Mouse (Mus musculus): ENCODE results near the gene Npy4r. TPM values are rescaled to one million over a fixed set of nuclear protein-coding genes. Genes with fewer than 3 reads are reported as not detected.

Npy4r gene
- 0.34 TPM for polyA plus RNA-seq (2012; fragmentation: generic; extraction: Trizol)

GRCm38 (mm10) chr14:34152342-34152741 lies at the start of gene Npy4r:
Gene Npy4r, minus strand, starts transcription at chr14:34152489.
- H3K4me3 ChIP-seq, result no peak within 1 kb of the TSS

GRCm38 (mm10) chr14:34201231-34202035 lies 49.1 kb upstream of the Npy4r start, which contains the start of gene Gprin2:
Gene Gprin2, minus strand, starts transcription at chr14:34201653.
- Histone ChIP-seq H3K27me3 (ENCODE audit: control insufficient read depth, insufficient read depth, insufficient read length) (peaks cover 18% of the 10 kb centered on the region), H3K36me3 (ENCODE audit: control insufficient read depth, insufficient read depth) (no peaks in the 10 kb centered on the region), H3K4me3 (no peak within 1 kb of the TSS), H3K79me2 (ENCODE audit: control insufficient read depth, insufficient read depth) (no peaks in the 10 kb centered on the region), H3ac (ENCODE audit: control insufficient read depth, insufficient read length) (no peak within 1 kb of the TSS), H3K4me2 (ENCODE audit: low read depth) (peak within 1 kb of the TSS; percentile 50)
- TF ChIP-seq TCF3 (IDR thresholded peaks at IDR 0.05; ENCODE audit: insufficient read length, low read depth) (no peak), REST (IDR thresholded peaks at IDR 0.05; ENCODE audit: insufficient read depth, insufficient read length) (no peak), CEBPB (IDR thresholded peaks at IDR 0.05; ENCODE audit: insufficient read depth, poor library complexity, severe bottlenecking) (no peak), POLR2A (IDR thresholded peaks at IDR 0.05; ENCODE audit: insufficient read length, low read depth) (no peak), MYOD1 (IDR thresholded peaks at IDR 0.05; ENCODE audit: control insufficient read depth in 1 of 3, insufficient read length in 2 of 3, low read depth in 2 of 3) (no peak), MAX (IDR thresholded peaks at IDR 0.05; ENCODE audit: low read depth) (no peak), POLR2AphosphoS2 (IDR thresholded peaks at IDR 0.05; ENCODE audit: insufficient read length, low read depth) (no peak), TCF12 (IDR thresholded peaks at IDR 0.05; ENCODE audit: insufficient read depth, poor library complexity, severe bottlenecking) (no peak), MYOG (IDR thresholded peaks at IDR 0.05; ENCODE audit: control insufficient read depth in 1 of 3, insufficient read depth in 1 of 3, insufficient read length in 2 of 3, low read depth in 2 of 3) (no peak), SRF (IDR thresholded peaks at IDR 0.05; ENCODE audit: control insufficient read depth, insufficient read length, low read depth) (no peak), USF1 (IDR thresholded peaks at IDR 0.05; ENCODE audit: low read depth) (no peak), E2F4 (IDR thresholded peaks at IDR 0.05; ENCODE audit: insufficient read depth) (no peak)

More at GRCm38 (mm10) chr14:34152342-34152741, at the start of gene Npy4r:
- H3K36me3 ChIP-seq (ENCODE audit: control insufficient read depth, insufficient read depth), result no peaks in the 10 kb centered on the region
- no peak within 1 kb of the TSS for H3ac ChIP-seq (ENCODE audit: control insufficient read depth, insufficient read length)
- no peak for TF ChIP-seq TCF12 (IDR thresholded peaks at IDR 0.05; ENCODE audit: insufficient read depth, poor library complexity, severe bottlenecking)
- no peak for TF ChIP-seq POLR2AphosphoS2 (IDR thresholded peaks at IDR 0.05; ENCODE audit: insufficient read length, low read depth)
- no peak for TF ChIP-seq SRF (IDR thresholded peaks at IDR 0.05; ENCODE audit: control insufficient read depth, insufficient read length, low read depth)
- TF ChIP-seq E2F4 (IDR thresholded peaks at IDR 0.05; ENCODE audit: insufficient read depth), result no peak
- no peak for TF ChIP-seq TCF3 (IDR thresholded peaks at IDR 0.05; ENCODE audit: insufficient read length, low read depth)
- TF ChIP-seq CEBPB (IDR thresholded peaks at IDR 0.05; ENCODE audit: insufficient read depth, poor library complexity, severe bottlenecking), result no peak
- no peak for TF ChIP-seq MYOD1 (IDR thresholded peaks at IDR 0.05; ENCODE audit: control insufficient read depth in 1 of 3, insufficient read length in 2 of 3, low read depth in 2 of 3)
- no peak for TF ChIP-seq MAX (IDR thresholded peaks at IDR 0.05; ENCODE audit: low read depth)
- TF ChIP-seq REST (IDR thresholded peaks at IDR 0.05; ENCODE audit: insufficient read depth, insufficient read length), result no peak
- no peak for TF ChIP-seq POLR2A (IDR thresholded peaks at IDR 0.05; ENCODE audit: insufficient read length, low read depth)
- TF ChIP-seq USF1 (IDR thresholded peaks at IDR 0.05; ENCODE audit: low read depth), result no peak
- TF ChIP-seq MYOG (IDR thresholded peaks at IDR 0.05; ENCODE audit: control insufficient read depth in 1 of 3, insufficient read depth in 1 of 3, insufficient read length in 2 of 3, low read depth in 2 of 3), result no peak
- H3K27me3 ChIP-seq (ENCODE audit: control insufficient read depth, insufficient read depth, insufficient read length), result no peaks in the 10 kb centered on the region
- peak within 1 kb of the TSS; percentile 56 for H3K4me2 ChIP-seq (ENCODE audit: low read depth)
- H3K79me2 ChIP-seq (ENCODE audit: control insufficient read depth, insufficient read depth), result no peaks in the 10 kb centered on the region

- no peak for TF ChIP-seq POLR2A (IDR thresholded peaks at IDR 0.05; ENCODE audit: insufficient read length, low read depth)
- TF ChIP-seq MYOD1 (IDR thresholded peaks at IDR 0.05; ENCODE audit: control insufficient read depth in 1 of 3, insufficient read length in 2 of 3, low read depth in 2 of 3), result no peak
- TF ChIP-seq MAX (IDR thresholded peaks at IDR 0.05; ENCODE audit: low read depth), result no peak
- no peak for TF ChIP-seq MYOG (IDR thresholded peaks at IDR 0.05; ENCODE audit: control insufficient read depth in 1 of 3, insufficient read depth in 1 of 3, insufficient read length in 2 of 3, low read depth in 2 of 3)
- TF ChIP-seq E2F4 (IDR thresholded peaks at IDR 0.05; ENCODE audit: insufficient read depth), result no peak
- no peak for TF ChIP-seq TCF3 (IDR thresholded peaks at IDR 0.05; ENCODE audit: insufficient read length, low read depth)
- TF ChIP-seq POLR2AphosphoS2 (IDR thresholded peaks at IDR 0.05; ENCODE audit: insufficient read length, low read depth), result no peak
- TF ChIP-seq REST (IDR thresholded peaks at IDR 0.05; ENCODE audit: insufficient read depth, insufficient read length), result no peak
- TF ChIP-seq CEBPB (IDR thresholded peaks at IDR 0.05; ENCODE audit: insufficient read depth, poor library complexity, severe bottlenecking), result no peak
- no peak for TF ChIP-seq TCF12 (IDR thresholded peaks at IDR 0.05; ENCODE audit: insufficient read depth, poor library complexity, severe bottlenecking)
- TF ChIP-seq SRF (IDR thresholded peaks at IDR 0.05; ENCODE audit: control insufficient read depth, insufficient read length, low read depth), result no peak
- TF ChIP-seq USF1 (IDR thresholded peaks at IDR 0.05; ENCODE audit: low read depth), result no peak
- Histone ChIP-seq H3K36me3 (ENCODE audit: control insufficient read depth, insufficient read depth) (no peaks in the 10 kb centered on the region), H3K4me2 (ENCODE audit: low read depth) (peak overlapping the region; percentile 50), H3ac (ENCODE audit: control insufficient read depth, insufficient read length) (no peak overlapping the region), H3K27me3 (ENCODE audit: control insufficient read depth, insufficient read depth, insufficient read length) (peaks cover 18% of the 10 kb centered on the region), H3K79me2 (ENCODE audit: control insufficient read depth, insufficient read depth) (no peaks in the 10 kb centered on the region), H3K4me3 (no peak overlapping the region)
These were observed 48.5 kb upstream of the Npy4r start for GRCm38 (mm10) chr14:34200738-34201230.

GRCm38 (mm10) chr14:34196706-34197105 lies 44.4 kb upstream of the Npy4r start:
- peaks cover 5% of the 10 kb centered on the region for H3K27me3 ChIP-seq (ENCODE audit: control insufficient read depth, insufficient read depth, insufficient read length)
- H3K36me3 ChIP-seq (ENCODE audit: control insufficient read depth, insufficient read depth), result no peaks in the 10 kb centered on the region
- H3K4me3 ChIP-seq, result no peak overlapping the region
- H3K4me2 ChIP-seq (ENCODE audit: low read depth), result no peak overlapping the region
- H3K79me2 ChIP-seq (ENCODE audit: control insufficient read depth, insufficient read depth), result no peaks in the 10 kb centered on the region
- H3ac ChIP-seq (ENCODE audit: control insufficient read depth, insufficient read length), result no peak overlapping the region
- TF ChIP-seq TCF3 (IDR thresholded peaks at IDR 0.05; ENCODE audit: insufficient read length, low read depth), result peak; percentile 23
- no peak for TF ChIP-seq MAX (IDR thresholded peaks at IDR 0.05; ENCODE audit: low read depth)
- no peak for TF ChIP-seq CEBPB (IDR thresholded peaks at IDR 0.05; ENCODE audit: insufficient read depth, poor library complexity, severe bottlenecking)
- TF ChIP-seq MYOD1 (IDR thresholded peaks at IDR 0.05; ENCODE audit: control insufficient read depth in 1 of 3, insufficient read length in 2 of 3, low read depth in 2 of 3), result peak; percentile 58 to 82 (median 72)
- no peak for TF ChIP-seq POLR2A (IDR thresholded peaks at IDR 0.05; ENCODE audit: insufficient read length, low read depth)
- peak; percentile 28 for TF ChIP-seq TCF12 (IDR thresholded peaks at IDR 0.05; ENCODE audit: insufficient read depth, poor library complexity, severe bottlenecking)
- TF ChIP-seq MYOG (IDR thresholded peaks at IDR 0.05; ENCODE audit: control insufficient read depth in 1 of 3, insufficient read depth in 1 of 3, insufficient read length in 2 of 3, low read depth in 2 of 3), result peak; percentile 39 to 84 (median 63)
- no peak for TF ChIP-seq USF1 (IDR thresholded peaks at IDR 0.05; ENCODE audit: low read depth)

Measured in myocyte (in vitro differentiated cells).